Mouse (Mus musculus): ENCODE measurements around the gene Lum.

Lum gene

GRCm38 (mm10) chr10:97564957-97565856, at the start of gene Lum:
Gene Lum (plus strand): TSS chr10:97565128.
- no peak for DNase-seq (ENCODE audit: low read depth, low spot score)

- no peak for DNase-seq (ENCODE audit: low read depth, low spot score)
Measured at GRCm38 (mm10) chr10:97523366-97523765, 41.6 kb upstream of the Lum start.

GRCm38 (mm10) chr10:97535697-97536096, 29.2 kb upstream of the Lum start:
- DNase-seq (ENCODE audit: low read depth, low spot score): no peak

GRCm38 (mm10) chr10:97536921-97537320, 28.0 kb upstream of the Lum start:
- DNase-seq (ENCODE audit: low read depth, low spot score): no peak

- no peak for DNase-seq (ENCODE audit: low read depth, low spot score)
Measured at GRCm38 (mm10) chr10:97538202-97538601, 26.7 kb upstream of the Lum start.

GRCm38 (mm10) chr10:97547740-97548139, 17.2 kb upstream of the Lum start:
- DNase-seq (ENCODE audit: low read depth, low spot score): no peak

- DNase-seq (ENCODE audit: low read depth, low spot score): no peak
Measured at GRCm38 (mm10) chr10:97567489-97568135, 2.7 kb downstream of the Lum start.

GRCm38 (mm10) chr10:97582543-97583231, 17.8 kb downstream of the Lum start:
- no peak for DNase-seq (ENCODE audit: low read depth, low spot score)

- no peak for DNase-seq (ENCODE audit: low read depth, low spot score)
Measured at GRCm38 (mm10) chr10:97584176-97584575, 19.2 kb downstream of the Lum start.

- DNase-seq (ENCODE audit: low read depth, low spot score): no peak
Measured at GRCm38 (mm10) chr10:97587159-97587558, 22.2 kb downstream of the Lum start.

- DNase-seq (ENCODE audit: low read depth, low spot score): no peak
Measured at GRCm38 (mm10) chr10:97589574-97589973, 24.6 kb downstream of the Lum start.

GRCm38 (mm10) chr10:97591036-97591435, 26.1 kb downstream of the Lum start:
- no peak for DNase-seq (ENCODE audit: low read depth, low spot score)

- no peak for DNase-seq (ENCODE audit: low read depth, low spot score)
Measured at GRCm38 (mm10) chr10:97591685-97592084, 26.8 kb downstream of the Lum start.

GRCm38 (mm10) chr10:97595680-97596079, 30.8 kb downstream of the Lum start:
- DNase-seq (ENCODE audit: low read depth, low spot score): no peak

GRCm38 (mm10) chr10:97601744-97602143, 36.8 kb downstream of the Lum start:
- no peak for DNase-seq (ENCODE audit: low read depth, low spot score)

GRCm38 (mm10) chr10:97603256-97603655, 38.3 kb downstream of the Lum start:
- DNase-seq (ENCODE audit: low read depth, low spot score): no peak

GRCm38 (mm10) chr10:97606579-97606978, 41.7 kb downstream of the Lum start, which contains the start of gene Kera:
Gene Kera (plus strand): TSS chr10:97606879.
- no peak for DNase-seq (ENCODE audit: low read depth, low spot score)

Measured in retina, adult 2 months (tissue).